Mouse (Mus musculus) 3134 (cell line): ENCODE measurements around the gene Olfr137.

ENCODE experiments used
- DNase-seq: peaks from one replicate; pipeline ENCODE4 v3.0.0-alpha.2; 2011; ENCODE audit warnings: low spot score; ENCODE audit not compliant: insufficient read length; ENCODE audit errors: extremely low read depth

Olfr137 gene

DNA sequence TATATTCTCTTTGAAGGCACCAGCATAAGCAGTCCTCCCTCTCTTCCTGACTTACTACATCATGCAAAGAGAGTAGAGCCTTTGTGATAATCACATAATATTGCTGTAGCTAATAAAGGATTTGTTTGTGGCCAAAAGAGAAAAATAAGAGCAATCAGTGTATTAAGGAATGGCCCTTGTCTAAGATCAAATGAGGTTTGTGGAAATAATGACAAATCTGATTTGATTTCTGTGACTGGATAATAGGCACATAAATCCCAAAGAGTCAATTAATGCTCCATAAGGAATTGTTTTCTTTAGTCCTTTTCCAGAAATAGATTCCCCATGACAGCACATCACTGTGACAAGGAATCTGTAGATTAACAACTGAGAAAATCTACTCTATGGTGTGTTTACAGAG lies at the start of gene Olfr137:
TSS of gene Olfr137 (minus strand) at position 101 of the 400 bp plus-strand sequence.
- DNase-seq: no peak

DNA sequence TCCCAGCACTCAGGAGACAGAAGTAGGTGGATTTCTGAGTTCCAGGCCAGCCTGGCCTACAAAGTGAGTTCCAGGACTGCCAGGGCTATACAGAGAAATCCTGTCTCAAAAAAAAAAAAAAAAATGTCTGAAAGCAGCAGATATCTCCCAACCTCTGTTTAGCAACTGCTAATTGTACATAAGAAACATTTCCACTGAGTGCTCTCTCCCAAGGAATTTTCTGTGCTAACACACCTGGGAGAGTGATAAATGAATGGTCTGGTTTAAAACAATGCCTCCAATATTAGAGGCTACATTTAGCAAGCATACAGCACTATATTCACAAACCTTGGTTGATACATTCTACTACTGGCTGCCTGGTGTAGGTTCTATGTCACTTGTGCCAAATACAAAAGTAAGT lies 22.2 kb upstream of the Olfr137 start, which contains the start of gene Olfr136:
TSS of gene Olfr136 (plus strand) at position 301 of the 400 bp plus-strand sequence.
- DNase-seq: no peak

DNA sequence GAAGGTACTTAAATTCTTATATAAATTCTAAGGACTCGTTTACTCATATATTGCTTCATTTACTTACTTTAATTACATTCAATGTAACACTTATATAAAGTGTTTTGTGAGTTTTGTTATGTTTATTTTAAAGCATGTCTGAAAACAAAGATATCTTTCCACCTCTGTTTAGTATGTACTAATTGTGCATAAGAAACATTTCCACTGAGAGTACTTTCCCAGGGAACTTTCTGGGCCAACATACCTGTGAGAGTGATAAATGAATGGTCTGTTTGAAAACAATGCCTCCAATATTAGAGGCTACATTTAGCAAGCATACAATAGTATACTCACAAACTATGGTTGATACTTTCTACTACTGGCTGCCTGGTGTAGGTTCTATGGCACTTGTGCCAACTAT lies 46.6 kb downstream of the Olfr137 start, which contains the start of gene Olfr138:
TSS of gene Olfr138 (plus strand) at position 301 of the 400 bp plus-strand sequence.
- no peak for DNase-seq
